23 mouse cellular contexts compared by ENCODE assay signal in the genomic region with DNA sequence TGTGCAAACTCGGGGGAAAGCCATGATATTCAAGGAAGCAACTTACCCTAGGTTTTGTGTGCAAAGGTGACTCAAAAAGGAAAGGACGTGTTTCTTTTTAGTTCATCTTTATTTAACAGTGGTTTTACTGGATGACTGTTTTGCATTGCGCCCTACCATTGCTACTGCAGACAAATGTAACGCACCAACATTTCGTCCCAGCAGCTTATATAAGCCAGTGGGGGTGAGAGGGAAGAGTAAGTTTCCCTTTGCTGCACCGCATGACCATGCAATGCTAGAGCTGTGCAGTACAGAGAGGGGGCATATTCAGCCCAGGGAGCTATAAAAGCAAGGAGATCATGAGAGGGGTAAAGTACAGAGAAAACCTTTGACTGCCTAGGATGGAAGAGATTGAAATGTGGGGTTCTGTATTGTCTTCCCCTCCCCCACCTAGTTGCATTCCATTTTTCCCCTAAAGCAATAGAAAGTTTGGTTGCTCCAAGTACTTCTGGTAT.
DNase-seq lines count a peak whose midpoint lies in the region; ATAC-seq and TF ChIP-seq lines count a peak whose summit lies in the region.
"Had no signal": no experiment of that assay in that cellular context is flagged by ENCODE, and none has a peak within 500 bp of the region (broad histone marks: within the 10 kb centered on the region; RNA-seq: fewer than 3 reads in every experiment).

No protein-coding gene starts in this region.

- TF ChIP-seq RAD21 in CH12.LX (IDR thresholded peaks at IDR 0.05; ENCODE audit: low read depth, low read length): no peak

- TF ChIP-seq CTCF in intestine, postnatal 0 days (IDR thresholded peaks at IDR 0.05; ENCODE audit: low read depth): no peak
- TF ChIP-seq CTCF in CH12.LX (conservative IDR thresholded peaks at IDR 0.05 in 1 of 2, IDR thresholded peaks at IDR 0.05 in 1 of 2; ENCODE audit: low read depth in 2 of 2, low read length in 2 of 2): no peak

- in situ Hi-C loops in CH12.LX (cut with MboI; ENCODE audit: low pct_ligation_motif_present, low pct_unique_long_range_greater_than_20kb, low sequenced_read_pairs): no loop called here

- 0 out of 2 replicates have a peak, but pooled peaks have one; percentile 52 for ATAC-seq in intestine, embryonic 16.5 days
- no peak for ATAC-seq in intestine, postnatal 0 days
- 0 out of 2 replicates have a peak, but pooled peaks have one; percentile 10 for ATAC-seq in midbrain, embryonic 15.5 days (replicated peaks)
- no peak for ATAC-seq in midbrain, embryonic 11.5 days (ENCODE audit: low FRiP score)
- ATAC-seq: CD4-positive, CD25-positive, alpha-beta regulatory T cell, adult 4 months had no signal

- DNase-seq in midbrain, embryonic 11.5 days (ENCODE audit: low spot score, missing footprints): no peak
- DNase-seq in CH12.LX (ENCODE audit: extremely low read depth): no peak
- DNase-seq in brain, adult 2 months (ENCODE audit: low read depth, low spot score): peak; percentile 45
- DNase-seq in layer of hippocampus, adult 8-10 months (ENCODE audit: low spot score in 2 of 2): no peak
- DNase-seq: cerebellum, adult 11 months; cerebellum, adult 2 months; cerebellum, adult 9-11 months; cerebellum, postnatal 25 days; gastrocnemius, postnatal 10 days; gastrocnemius, postnatal 36 days; heart, adult 2 months; heart, postnatal 14 days; heart, postnatal 4 days had no signal

- TF ChIP-seq POLR2A in CH12.LX (IDR thresholded peaks at IDR 0.05; ENCODE audit: low read depth, low read length): no peak

- dilution Hi-C loops in CH12.LX (cut with MboI; ENCODE audit: extremely low pct_ligation_motif_present, extremely low pct_unique_long_range_greater_than_20kb, low sequenced_read_pairs): no loop called here

- H3K9ac ChIP-seq in intestine, embryonic 16.5 days (ENCODE audit: low read depth, low read length): no peak overlapping the region
- no peak overlapping the region for H3K9ac ChIP-seq in intestine, postnatal 0 days (ENCODE audit: low read depth, low read length)
- no peak overlapping the region for H3K9ac ChIP-seq in midbrain, embryonic 15.5 days
- H3K9ac ChIP-seq in midbrain, embryonic 11.5 days (ENCODE audit: low read length): no peak overlapping the region
- no peak overlapping the region for H3K9ac ChIP-seq in CH12.LX (ENCODE audit: insufficient read depth, low read depth)
- H3K9ac ChIP-seq: embryonic facial prominence, embryonic 12.5 days; embryonic facial prominence, embryonic 15.5 days; forebrain, postnatal 0 days; heart, embryonic 13.5 days; hindbrain, embryonic 12.5 days had no signal

- no peaks in the 10 kb centered on the region for H3K27me3 ChIP-seq in intestine, embryonic 16.5 days (replicated peaks; ENCODE audit: control insufficient read depth, insufficient read depth, low read length)
- H3K27me3 ChIP-seq in intestine, postnatal 0 days (replicated peaks; ENCODE audit: control insufficient read depth, insufficient read depth, low read length): no peaks in the 10 kb centered on the region
- no peaks in the 10 kb centered on the region for H3K27me3 ChIP-seq in midbrain, embryonic 15.5 days (replicated peaks)
- no peaks in the 10 kb centered on the region for H3K27me3 ChIP-seq in midbrain, embryonic 11.5 days (ENCODE audit: control insufficient read depth, insufficient read depth, low read length)
- H3K27me3 ChIP-seq in CH12.LX (replicated peaks): no peaks in the 10 kb centered on the region
- H3K27me3 ChIP-seq: embryonic facial prominence, embryonic 12.5 days; embryonic facial prominence, embryonic 15.5 days; heart, embryonic 13.5 days; hindbrain, embryonic 12.5 days had no signal

- H3K79me2 ChIP-seq in CH12.LX (replicated peaks; ENCODE audit: control insufficient read depth, extremely low read depth, insufficient read depth, poor library complexity, severe bottlenecking): no peaks in the 10 kb centered on the region

- H3K9me3 ChIP-seq in intestine, embryonic 16.5 days (ENCODE audit: control insufficient read depth, low read length): no peaks in the 10 kb centered on the region
- no peaks in the 10 kb centered on the region for H3K9me3 ChIP-seq in intestine, postnatal 0 days (ENCODE audit: control insufficient read depth)
- H3K9me3 ChIP-seq in midbrain, embryonic 15.5 days: no peaks in the 10 kb centered on the region
- H3K9me3 ChIP-seq in midbrain, embryonic 11.5 days (ENCODE audit: control insufficient read depth, low read length): no peaks in the 10 kb centered on the region
- no peaks in the 10 kb centered on the region for H3K9me3 ChIP-seq in CH12.LX (replicated peaks; ENCODE audit: low read length)
- H3K9me3 ChIP-seq: embryonic facial prominence, embryonic 12.5 days; embryonic facial prominence, embryonic 15.5 days; heart, embryonic 10.5 days; heart, embryonic 13.5 days; hindbrain, embryonic 12.5 days had no signal

- H3K27ac ChIP-seq in intestine, embryonic 16.5 days (ENCODE audit: low read length): no peak overlapping the region
- no peak overlapping the region for H3K27ac ChIP-seq in intestine, postnatal 0 days (ENCODE audit: low read depth, low read length)
- H3K27ac ChIP-seq in midbrain, embryonic 15.5 days: peak overlapping the region; percentile 54
- no peak overlapping the region for H3K27ac ChIP-seq in midbrain, embryonic 11.5 days (ENCODE audit: low read depth, low read length)
- no peak overlapping the region for H3K27ac ChIP-seq in CH12.LX (ENCODE audit: insufficient read depth, low read depth)
- H3K27ac ChIP-seq: embryonic facial prominence, embryonic 12.5 days; embryonic facial prominence, embryonic 15.5 days; heart, adult 2 months; heart, embryonic 10.5 days; heart, embryonic 13.5 days; hindbrain, embryonic 12.5 days had no signal

- H3K4me3 ChIP-seq in intestine, embryonic 16.5 days (ENCODE audit: low read length): no peak overlapping the region
- no peak overlapping the region for H3K4me3 ChIP-seq in intestine, postnatal 0 days (ENCODE audit: low read depth, low read length)
- H3K4me3 ChIP-seq in midbrain, embryonic 15.5 days: no peak overlapping the region
- H3K4me3 ChIP-seq in midbrain, embryonic 11.5 days (ENCODE audit: low read depth, low read length): no peak overlapping the region
- H3K4me3 ChIP-seq in CH12.LX (replicated peaks in 1 of 3; ENCODE audit: low read depth in 2 of 3, low read length in 2 of 3, poor library complexity in 1 of 3): peak overlapping the region in 1 of 3 experiments; percentile 2
- H3K4me3 ChIP-seq: embryonic facial prominence, embryonic 12.5 days; embryonic facial prominence, embryonic 15.5 days; heart, adult 2 months; heart, embryonic 10.5 days; heart, embryonic 13.5 days; hindbrain, embryonic 12.5 days had no signal

- no peaks in the 10 kb centered on the region for H3K36me3 ChIP-seq in intestine, embryonic 16.5 days (ENCODE audit: control insufficient read depth, insufficient read depth, low read length)
- no peaks in the 10 kb centered on the region for H3K36me3 ChIP-seq in intestine, postnatal 0 days (ENCODE audit: control insufficient read depth, insufficient read depth)
- no peaks in the 10 kb centered on the region for H3K36me3 ChIP-seq in midbrain, embryonic 15.5 days (replicated peaks)
- no peaks in the 10 kb centered on the region for H3K36me3 ChIP-seq in midbrain, embryonic 11.5 days (ENCODE audit: control insufficient read depth, insufficient read depth, low read length)
- no peaks in the 10 kb centered on the region for H3K36me3 ChIP-seq in CH12.LX (replicated peaks in 1 of 2; ENCODE audit: control insufficient read depth in 1 of 2, insufficient read depth in 1 of 2, low read length in 1 of 2)
- H3K36me3 ChIP-seq: embryonic facial prominence, embryonic 12.5 days; embryonic facial prominence, embryonic 15.5 days; heart, embryonic 10.5 days; heart, embryonic 13.5 days; hindbrain, embryonic 12.5 days had no signal

- H3K4me2 ChIP-seq in intestine, embryonic 16.5 days (ENCODE audit: low read depth, low read length): no peak overlapping the region
- H3K4me2 ChIP-seq in intestine, postnatal 0 days (replicated peaks; ENCODE audit: low read depth): no peak overlapping the region
- H3K4me2 ChIP-seq in midbrain, embryonic 15.5 days: no peak overlapping the region
- no peak overlapping the region for H3K4me2 ChIP-seq in midbrain, embryonic 11.5 days
- H3K4me2 ChIP-seq in CH12.LX (ENCODE audit: insufficient read depth, low read depth, poor library complexity, severe bottlenecking): peak overlapping the region; percentile 72
- H3K4me2 ChIP-seq: embryonic facial prominence, embryonic 12.5 days; embryonic facial prominence, embryonic 15.5 days; heart, embryonic 13.5 days; hindbrain, embryonic 12.5 days had no signal

- 89% methylated on average over 6 of the region's 6 CpGs for WGBS in intestine, embryonic 16.5 days
- WGBS in intestine, postnatal 0 days: 85% methylated on average over 6 of the region's 6 CpGs
- 81% methylated on average over 6 of the region's 6 CpGs for WGBS in midbrain, embryonic 15.5 days
- 88% methylated on average over 6 of the region's 6 CpGs for WGBS in midbrain, embryonic 11.5 days

- peak; percentile 38; the same call in 1 of the 2 replicates for TF ChIP-seq EP300 in CH12.LX (IDR thresholded peaks at IDR 0.05; ENCODE audit: low read length)

- no peaks in the 10 kb centered on the region for H3K4me1 ChIP-seq in intestine, embryonic 16.5 days (ENCODE audit: control insufficient read depth, insufficient read depth, low read length)
- no peaks in the 10 kb centered on the region for H3K4me1 ChIP-seq in intestine, postnatal 0 days (replicated peaks; ENCODE audit: control insufficient read depth, insufficient read depth, low read length)
- peaks cover 19% of the 10 kb centered on the region for H3K4me1 ChIP-seq in midbrain, embryonic 15.5 days
- H3K4me1 ChIP-seq in midbrain, embryonic 11.5 days (ENCODE audit: control insufficient read depth, insufficient read depth, low read length): no peaks in the 10 kb centered on the region
- H3K4me1 ChIP-seq in CH12.LX (ENCODE audit: control insufficient read depth in 1 of 2, insufficient read depth in 2 of 2): peaks cover 18% of the 10 kb centered on the region in 2 experiments
- H3K4me1 ChIP-seq: embryonic facial prominence, embryonic 12.5 days; embryonic facial prominence, embryonic 15.5 days; heart, embryonic 10.5 days; heart, embryonic 13.5 days; hindbrain, embryonic 12.5 days had no signal

TF ChIP-seq in CH12.LX, 34 proteins besides CTCF, POLR2A, EP300 and RAD21:
- TF ChIP-seq IRF4 (IDR thresholded peaks at IDR 0.05; ENCODE audit: low read depth, low read length) (peak; percentile 46; the same call in 1 of the 2 replicates), MYC (IDR thresholded peaks at IDR 0.05; ENCODE audit: low read depth, low read length) (no peak), ZMIZ1 (IDR thresholded peaks at IDR 0.05; ENCODE audit: low read depth, low read length) (no peak), MEF2A (IDR thresholded peaks at IDR 0.05; ENCODE audit: borderline replicate concordance, low read depth, low read length) (peak; percentile 53; the same call in 1 of the 2 replicates)

Comparison
In these comparisons a context has a peak if more than half of its experiments do, and no peak if none do; other contexts are left out.
1. ATAC-seq: peak in intestine, embryonic 16.5 days (single experiment) and midbrain, embryonic 15.5 days (single experiment); none in intestine, postnatal 0 days (single experiment) and midbrain, embryonic 11.5 days (single experiment).